ENCODE assay signal across 11 mouse cellular contexts in the genomic region with DNA sequence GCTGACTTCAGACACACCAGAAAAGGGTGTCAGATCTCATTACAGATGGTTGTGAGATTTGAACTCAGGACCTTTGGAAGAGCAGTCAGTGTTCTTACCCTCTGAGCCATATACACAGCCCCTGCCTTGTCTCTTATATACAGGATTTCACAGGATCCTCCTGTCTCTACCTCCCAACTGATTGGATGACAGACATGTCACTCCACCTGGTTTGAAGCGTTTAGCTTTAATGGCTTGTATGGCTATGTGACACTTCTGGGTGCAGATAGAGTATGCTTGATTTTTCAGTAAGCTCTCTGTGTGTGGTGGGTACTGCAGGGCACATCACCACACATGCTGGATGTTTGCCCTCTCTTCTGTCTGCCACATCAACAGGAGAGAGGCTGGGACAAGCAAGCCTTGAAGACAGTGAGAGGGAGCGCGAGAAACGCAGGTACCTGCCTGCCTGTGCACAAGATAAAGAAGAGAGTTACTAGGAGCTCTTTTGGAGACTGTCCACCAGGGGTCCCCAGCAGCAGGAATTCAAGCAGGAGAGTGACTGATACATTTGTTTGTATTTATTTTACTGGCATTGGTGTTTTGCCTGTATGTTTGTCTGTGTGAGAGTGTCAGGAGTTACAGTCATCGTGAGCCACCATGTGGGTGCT. TPM values are rescaled to one million over a fixed set of nuclear protein-coding genes. Genes with fewer than 3 reads are reported as not detected.
DNase-seq lines count a peak whose midpoint lies in the region; ATAC-seq and TF ChIP-seq lines count a peak whose summit lies in the region.
"Had no signal": no experiment of that assay in that cellular context is flagged by ENCODE, and none has a peak within 500 bp of the region (broad histone marks: within the 10 kb centered on the region; RNA-seq: fewer than 3 reads in every experiment).

No protein-coding gene starts in this region.

- no peak for ATAC-seq in forebrain, postnatal 0 days
- no peak for ATAC-seq in forebrain, embryonic 14.5 days
- no peak for ATAC-seq in liver, postnatal 0 days
- ATAC-seq in liver, embryonic 11.5 days (replicated peaks; ENCODE audit: low FRiP score), result no peak
- peak; percentile 43 for ATAC-seq in CD4-positive, CD25-positive, alpha-beta regulatory T cell, adult 4 months
- ATAC-seq in erythroblast, adult 5-6 weeks (replicated peaks; ENCODE audit: low FRiP score, poor library complexity, severe bottlenecking), result peak; percentile 76

- no peak overlapping the region for H3K27ac ChIP-seq in forebrain, postnatal 0 days (ENCODE audit: low read depth, low read length)
- H3K27ac ChIP-seq in forebrain, embryonic 14.5 days (ENCODE audit: low read depth, low read length), result no peak overlapping the region
- no peak overlapping the region for H3K27ac ChIP-seq in liver, postnatal 0 days (ENCODE audit: low read depth)
- no peak overlapping the region for H3K27ac ChIP-seq in liver, embryonic 11.5 days (ENCODE audit: low read depth, low read length)
- H3K27ac ChIP-seq: forebrain, embryonic 12.5 days; hindbrain, embryonic 10.5 days; macrophage had no signal

- TF ChIP-seq EP300 in liver, postnatal 0 days (IDR thresholded peaks at IDR 0.05; ENCODE audit: low read depth), result no peak

- H3K9me3 ChIP-seq in forebrain, postnatal 0 days (ENCODE audit: low read length), result no peaks in the 10 kb centered on the region
- H3K9me3 ChIP-seq in forebrain, embryonic 14.5 days (replicated peaks; ENCODE audit: control insufficient read depth, low read length), result no peaks in the 10 kb centered on the region
- no peaks in the 10 kb centered on the region for H3K9me3 ChIP-seq in liver, postnatal 0 days (ENCODE audit: low read length)
- H3K9me3 ChIP-seq in liver, embryonic 11.5 days (ENCODE audit: control insufficient read depth, low read length), result no peaks in the 10 kb centered on the region
- H3K9me3 ChIP-seq: forebrain, embryonic 12.5 days; hindbrain, embryonic 10.5 days had no signal

- no peak overlapping the region for H3K4me2 ChIP-seq in forebrain, postnatal 0 days (ENCODE audit: low read depth)
- no peak overlapping the region for H3K4me2 ChIP-seq in forebrain, embryonic 14.5 days (ENCODE audit: low read length)
- H3K4me2 ChIP-seq in liver, postnatal 0 days (ENCODE audit: low read depth, low read length), result no peak overlapping the region
- no peak overlapping the region for H3K4me2 ChIP-seq in liver, embryonic 11.5 days
- H3K4me2 ChIP-seq: forebrain, embryonic 12.5 days had no signal

- 82% methylated on average over 5 of the region's 5 CpGs for WGBS in forebrain, postnatal 0 days
- WGBS in forebrain, embryonic 14.5 days, result 78% methylated on average over 5 of the region's 5 CpGs
- WGBS in liver, postnatal 0 days (ENCODE audit: insufficient replicate concordance), result 70% methylated on average over 5 of the region's 5 CpGs
- 70% methylated on average over 5 of the region's 5 CpGs for WGBS in liver, embryonic 11.5 days

- TF ChIP-seq CTCF in forebrain, postnatal 0 days (IDR thresholded peaks at IDR 0.05; ENCODE audit: low read depth), result peak; percentile 45
- TF ChIP-seq CTCF in liver, postnatal 0 days (IDR thresholded peaks at IDR 0.05; ENCODE audit: low read depth), result peak; percentile 57

- H3K9ac ChIP-seq in forebrain, postnatal 0 days, result no peak overlapping the region
- H3K9ac ChIP-seq in forebrain, embryonic 14.5 days (ENCODE audit: low read length), result no peak overlapping the region
- no peak overlapping the region for H3K9ac ChIP-seq in liver, postnatal 0 days (replicated peaks)
- no peak overlapping the region for H3K9ac ChIP-seq in liver, embryonic 11.5 days (ENCODE audit: low read depth, low read length)
- H3K9ac ChIP-seq: forebrain, embryonic 12.5 days had no signal

- H3K4me3 ChIP-seq in forebrain, postnatal 0 days (ENCODE audit: low read depth, low read length), result no peak overlapping the region
- no peak overlapping the region for H3K4me3 ChIP-seq in forebrain, embryonic 14.5 days (ENCODE audit: low read depth, low read length)
- no peak overlapping the region for H3K4me3 ChIP-seq in liver, postnatal 0 days (ENCODE audit: low read depth, low read length)
- H3K4me3 ChIP-seq in liver, embryonic 11.5 days (ENCODE audit: low read depth, low read length), result no peak overlapping the region
- H3K4me3 ChIP-seq: forebrain, embryonic 12.5 days; hindbrain, embryonic 10.5 days had no signal

- peaks cover 34% of the 10 kb centered on the region for H3K36me3 ChIP-seq in forebrain, postnatal 0 days (ENCODE audit: insufficient read depth)
- peaks cover 39% of the 10 kb centered on the region for H3K36me3 ChIP-seq in forebrain, embryonic 14.5 days (ENCODE audit: control insufficient read depth, insufficient read depth, low read length)
- H3K36me3 ChIP-seq in liver, postnatal 0 days (replicated peaks; ENCODE audit: insufficient read depth, low read length), result peaks cover 34% of the 10 kb centered on the region
- peaks cover 19% of the 10 kb centered on the region for H3K36me3 ChIP-seq in liver, embryonic 11.5 days (ENCODE audit: control insufficient read depth, insufficient read depth, low read length)

- DNase-seq in forebrain, postnatal 0 days, result no peak
- DNase-seq in forebrain, embryonic 14.5 days (ENCODE audit: low spot score), result no peak
- DNase-seq in liver, postnatal 0 days, result no peak
- DNase-seq in liver, embryonic 11.5 days (ENCODE audit: low spot score), result no peak
- no peak for DNase-seq in cerebellum, adult 11-12 months
- DNase-seq in spleen, adult 18-20 months, result no peak

- H3K27me3 ChIP-seq in forebrain, postnatal 0 days (ENCODE audit: insufficient read depth, low read length), result no peaks in the 10 kb centered on the region
- no peaks in the 10 kb centered on the region for H3K27me3 ChIP-seq in forebrain, embryonic 14.5 days (replicated peaks; ENCODE audit: control insufficient read depth, insufficient read depth, low read length)
- H3K27me3 ChIP-seq in liver, postnatal 0 days (ENCODE audit: insufficient read depth, low read length), result no peaks in the 10 kb centered on the region
- no peaks in the 10 kb centered on the region for H3K27me3 ChIP-seq in liver, embryonic 11.5 days (replicated peaks; ENCODE audit: control insufficient read depth, insufficient read depth, low read length)
- H3K27me3 ChIP-seq: forebrain, embryonic 12.5 days had no signal

- no peaks in the 10 kb centered on the region for H3K4me1 ChIP-seq in forebrain, postnatal 0 days (ENCODE audit: insufficient read depth)
- no peaks in the 10 kb centered on the region for H3K4me1 ChIP-seq in forebrain, embryonic 14.5 days (ENCODE audit: control insufficient read depth, insufficient read depth, low read length)
- H3K4me1 ChIP-seq in liver, postnatal 0 days (ENCODE audit: insufficient read depth), result no peaks in the 10 kb centered on the region
- no peaks in the 10 kb centered on the region for H3K4me1 ChIP-seq in liver, embryonic 11.5 days (replicated peaks; ENCODE audit: control insufficient read depth, insufficient read depth, low read length)
- H3K4me1 ChIP-seq: forebrain, embryonic 12.5 days; hindbrain, embryonic 10.5 days had no signal

RNA-seq across cellular contexts. Expression of a gene that starts 18.3 kb away (rescaled TPM):
- total RNA-seq in forebrain, postnatal 0 days (2014; rRNA removed), result 1.3 and 1.4 TPM in 2 replicates
- polyA plus RNA-seq in forebrain, postnatal 0 days (2015; fragmentation: Nextera tagmentation; extraction: Ambion mirVana), result 3.3 and 4.4 TPM in 2 replicates
- polyA plus RNA-seq in forebrain, embryonic 14.5 days (2014; fragmentation: Nextera tagmentation; extraction: Ambion mirVana), result 3.0 and 5.0 TPM in 2 replicates
- polyA plus RNA-seq in liver, postnatal 0 days (2015; fragmentation: Nextera tagmentation; extraction: Ambion mirVana), result 1.6 and 2.3 TPM in 2 replicates
- 14.3 and 15.2 TPM in 2 replicates for polyA plus RNA-seq in liver, embryonic 11.5 days (2014; fragmentation: Nextera tagmentation; extraction: Ambion mirVana)
- polyA plus RNA-seq in CD4-positive, CD25-positive, alpha-beta regulatory T cell, adult 4 months (2017; shearing (Covaris generic)), result under 1 TPM in 1 of 2 experiments, not detected in 1; 0.27 TPM
- total RNA-seq in erythroblast, adult 5-6 weeks (2015; ENCODE audit: low replicate concordance), result not detected in 2 replicates
- total RNA-seq in erythroblast, adult 5-6 weeks (2017; ENCODE audit: low replicate concordance), result 0.70 TPM in 1 of 2 replicates, not detected in the other
- polyA plus RNA-seq: macrophage had no signal

RNA-seq across cellular contexts. Expression of a gene that starts 27.0 kb away (rescaled TPM):
- 26.9 and 28.9 TPM in 2 replicates for total RNA-seq in forebrain, postnatal 0 days (2014; rRNA removed)
- polyA plus RNA-seq in forebrain, postnatal 0 days (2015; fragmentation: Nextera tagmentation; extraction: Ambion mirVana), result 31.8 and 36.6 TPM in 2 replicates
- polyA plus RNA-seq in forebrain, embryonic 14.5 days (2014; fragmentation: Nextera tagmentation; extraction: Ambion mirVana), result 22.1 and 32.1 TPM in 2 replicates
- polyA plus RNA-seq in liver, postnatal 0 days (2015; fragmentation: Nextera tagmentation; extraction: Ambion mirVana), result 4.7 and 4.9 TPM in 2 replicates
- polyA plus RNA-seq in liver, embryonic 11.5 days (2014; fragmentation: Nextera tagmentation; extraction: Ambion mirVana), result 16.2 and 17.5 TPM in 2 replicates
- polyA plus RNA-seq in CD4-positive, CD25-positive, alpha-beta regulatory T cell, adult 4 months (2017; shearing (Covaris generic)), result 10 to 100 TPM; 10.5 to 20.9 TPM
- total RNA-seq in erythroblast, adult 5-6 weeks (2015; ENCODE audit: low replicate concordance), result 6.1 and 9.4 TPM in 2 replicates
- 6.3 and 7.6 TPM in 2 replicates for total RNA-seq in erythroblast, adult 5-6 weeks (2017; ENCODE audit: low replicate concordance)

RNA-seq across cellular contexts. Expression of a gene that starts 27.3 kb away (rescaled TPM):
- 66.1 and 79.5 TPM in 2 replicates for total RNA-seq in forebrain, postnatal 0 days (2014; rRNA removed)
- 84.5 and 88.6 TPM in 2 replicates for polyA plus RNA-seq in forebrain, postnatal 0 days (2015; fragmentation: Nextera tagmentation; extraction: Ambion mirVana)
- polyA plus RNA-seq in forebrain, embryonic 14.5 days (2014; fragmentation: Nextera tagmentation; extraction: Ambion mirVana), result 150 and 151 TPM in 2 replicates
- polyA plus RNA-seq in liver, postnatal 0 days (2015; fragmentation: Nextera tagmentation; extraction: Ambion mirVana), result 39.5 and 44.0 TPM in 2 replicates
- 55.9 and 57.7 TPM in 2 replicates for polyA plus RNA-seq in liver, embryonic 11.5 days (2014; fragmentation: Nextera tagmentation; extraction: Ambion mirVana)
- polyA plus RNA-seq in CD4-positive, CD25-positive, alpha-beta regulatory T cell, adult 4 months (2017; shearing (Covaris generic)), result 100 to 1,000 TPM; 187 to 302 TPM
- 39.6 and 41.6 TPM in 2 replicates for total RNA-seq in erythroblast, adult 5-6 weeks (2015; ENCODE audit: low replicate concordance)
- 32.3 and 41.5 TPM in 2 replicates for total RNA-seq in erythroblast, adult 5-6 weeks (2017; ENCODE audit: low replicate concordance)

Comparison
In these comparisons a context has a peak if more than half of its experiments do, and no peak if none do; other contexts are left out.
1. ATAC-seq: peak in CD4-positive, CD25-positive, alpha-beta regulatory T cell, adult 4 months (single experiment) and erythroblast, adult 5-6 weeks (single experiment); none in forebrain, postnatal 0 days (single experiment), forebrain, embryonic 14.5 days (single experiment), liver, postnatal 0 days (single experiment) and liver, embryonic 11.5 days (single experiment).